Mouse (Mus musculus) heart, embryonic 13.5 days (tissue): ENCODE measurements at regions not wholly inside any gene's neighbourhood (a gene's known extent, or its start where the extent isn't known, plus 50 kb on each side); places are given as distances from the start of the nearest gene placed in this dataset.

Experiments
- ATAC-seq: fragments of 200-750 bp; cut with Nextera tagmentation; 2 replicates; pipeline ENCODE4 v1.8.0; 2017; ENCODE audit warnings: moderate TSS enrichment; ENCODE audit not compliant: insufficient number of reproducible peaks, low FRiP score, low TSS enrichment; ENCODE audit errors: extremely low read depth
- H3K27ac ChIP-seq: fragments of 300-500 bp; sonication (generic); replicated peaks from 2 replicates; pipeline ENCODE4 v1.5.1; 2015; ENCODE audit warnings: moderate library complexity, mild to moderate bottlenecking, inconsistent platforms
- H3K27me3 ChIP-seq: fragments of 300-500 bp; sonication (generic); replicated peaks from 2 replicates; pipeline ENCODE4 v1.6.1; 2015; ENCODE audit warnings: mild to moderate bottlenecking, inconsistent platforms
- H3K36me3 ChIP-seq: fragments of 300-500 bp; sonication (generic); 2 replicates; pipeline ENCODE4 v1.6.1; 2015; ENCODE audit warnings: mild to moderate bottlenecking, inconsistent platforms
- H3K4me1 ChIP-seq: fragments of 300-500 bp; sonication (generic); 2 replicates; pipeline ENCODE4 v1.6.1; 2015; ENCODE audit warnings: inconsistent platforms
- H3K4me2 ChIP-seq: fragments of 300-500 bp; sonication (generic); 2 replicates; pipeline ENCODE4 v1.6.1; 2015; ENCODE audit warnings: inconsistent platforms, mild to moderate bottlenecking, moderate library complexity
- H3K4me3 ChIP-seq: fragments of 300-500 bp; sonication (generic); 2 replicates; pipeline ENCODE4 v1.5.1; 2015; ENCODE audit warnings: moderate library complexity, mild to moderate bottlenecking, inconsistent platforms
- H3K9ac ChIP-seq: fragments of 300-500 bp; sonication (generic); 2 replicates; pipeline ENCODE4 v1.6.1; 2015; ENCODE audit warnings: inconsistent platforms, mild to moderate bottlenecking, moderate library complexity
- H3K9me3 ChIP-seq: fragments of 300-500 bp; sonication (generic); 2 replicates; pipeline ENCODE4 v1.6.1; 2016; ENCODE audit warnings: inconsistent platforms
- WGBS: fragments of 180-500 bp; shearing (Covaris S2); methylation state at CpG from one replicate; pipeline ENCODE4 v1.1.7; 2015; ENCODE audit warnings: mixed read lengths; 5-methylcytosine and 5-hydroxymethylcytosine counted together

GRCm38 (mm10) chr4:124113856-124114345, 196.1 kb upstream of the 4930535I16Rik start:
- H3K4me3 ChIP-seq = no peak overlapping the region
- no peak for ATAC-seq
- H3K9ac ChIP-seq = no peak overlapping the region
- no peak overlapping the region for H3K27ac ChIP-seq
- no peaks in the 10 kb centered on the region for H3K36me3 ChIP-seq
- no peaks in the 10 kb centered on the region for H3K4me1 ChIP-seq
- H3K9me3 ChIP-seq = no peaks in the 10 kb centered on the region
- WGBS = 73% methylated on average over 12 of the region's 12 CpGs
- H3K27me3 ChIP-seq = no peaks in the 10 kb centered on the region
- no peak overlapping the region for H3K4me2 ChIP-seq

- Histone ChIP-seq H3K4me3 (no peak overlapping the region), H3K36me3 (no peaks in the 10 kb centered on the region), H3K9me3 (no peaks in the 10 kb centered on the region), H3K27me3 (no peaks in the 10 kb centered on the region), H3K9ac (no peak overlapping the region), H3K4me1 (no peaks in the 10 kb centered on the region), H3K4me2 (no peak overlapping the region), H3K27ac (no peak overlapping the region)
- 57% methylated on average over 8 of the region's 8 CpGs for WGBS
- no peak for ATAC-seq
These were observed 192.9 kb upstream of the 4930535I16Rik start for GRCm38 (mm10) chr4:124110705-124111104.

GRCm38 (mm10) chr4:124109371-124109770, 191.5 kb upstream of the 4930535I16Rik start:
- no peaks in the 10 kb centered on the region for H3K27me3 ChIP-seq
- WGBS = 70% methylated on average over 3 of the region's 3 CpGs

GRCm38 (mm10) chr4:124102684-124103083, 184.9 kb upstream of the 4930535I16Rik start:
- Histone ChIP-seq H3K9ac (no peak overlapping the region), H3K27me3 (no peaks in the 10 kb centered on the region), H3K9me3 (no peaks in the 10 kb centered on the region), H3K27ac (no peak overlapping the region), H3K4me1 (peaks cover 7% of the 10 kb centered on the region), H3K4me3 (no peak overlapping the region), H3K4me2 (no peak overlapping the region), H3K36me3 (no peaks in the 10 kb centered on the region)
- no peak for ATAC-seq
- 30% methylated on average over 2 of the region's 2 CpGs for WGBS

More at GRCm38 (mm10) chr4:124109371-124109770, 191.5 kb upstream of the 4930535I16Rik start:
- Histone ChIP-seq H3K36me3 (no peaks in the 10 kb centered on the region), H3K4me1 (no peaks in the 10 kb centered on the region), H3K9me3 (no peaks in the 10 kb centered on the region), H3K4me2 (no peak overlapping the region), H3K4me3 (no peak overlapping the region), H3K9ac (no peak overlapping the region), H3K27ac (no peak overlapping the region)
- ATAC-seq = no peak

GRCm38 (mm10) chr4:124086801-124087200, 169.0 kb upstream of the 4930535I16Rik start:
- 74% methylated on average over 7 of the region's 7 CpGs for WGBS

GRCm38 (mm10) chr4:124086254-124086653, 168.4 kb upstream of the 4930535I16Rik start:
- no peaks in the 10 kb centered on the region for H3K4me1 ChIP-seq
- H3K36me3 ChIP-seq = no peaks in the 10 kb centered on the region
- H3K9ac ChIP-seq = no peak overlapping the region
- no peaks in the 10 kb centered on the region for H3K9me3 ChIP-seq
- 77% methylated on average over 7 of the region's 7 CpGs for WGBS
- no peak overlapping the region for H3K4me2 ChIP-seq
- no peaks in the 10 kb centered on the region for H3K27me3 ChIP-seq
- no peak overlapping the region for H3K27ac ChIP-seq
- ATAC-seq = no peak
- H3K4me3 ChIP-seq = no peak overlapping the region

More at GRCm38 (mm10) chr4:124086801-124087200, 169.0 kb upstream of the 4930535I16Rik start:
- Histone ChIP-seq H3K9me3 (no peaks in the 10 kb centered on the region), H3K27me3 (no peaks in the 10 kb centered on the region), H3K4me3 (no peak overlapping the region), H3K4me2 (no peak overlapping the region), H3K36me3 (no peaks in the 10 kb centered on the region), H3K9ac (no peak overlapping the region), H3K4me1 (no peaks in the 10 kb centered on the region), H3K27ac (no peak overlapping the region)
- ATAC-seq = no peak

- 0 out of 2 replicates have a peak, but pooled peaks cover 3% of the 10 kb centered on the region for H3K4me1 ChIP-seq
- no peak overlapping the region for H3K4me2 ChIP-seq
- 37% methylated on average over 3 of the region's 3 CpGs for WGBS
- ATAC-seq = no peak
- no peak overlapping the region for H3K9ac ChIP-seq
- peaks cover 4% of the 10 kb centered on the region; the same call in 1 of the 2 replicates for H3K27me3 ChIP-seq
- no peaks in the 10 kb centered on the region for H3K36me3 ChIP-seq
- no peaks in the 10 kb centered on the region for H3K9me3 ChIP-seq
- H3K4me3 ChIP-seq = no peak overlapping the region
- no peak overlapping the region for H3K27ac ChIP-seq
These were observed 161.8 kb upstream of the 4930535I16Rik start for GRCm38 (mm10) chr4:124079603-124080002.

GRCm38 (mm10) chr4:124075551-124075950, 157.7 kb upstream of the 4930535I16Rik start:
- H3K27me3 ChIP-seq = peaks cover 4% of the 10 kb centered on the region; the same call in 1 of the 2 replicates
- 0 out of 2 replicates have a peak, but pooled peaks cover 3% of the 10 kb centered on the region for H3K4me1 ChIP-seq
- H3K4me3 ChIP-seq = no peak overlapping the region
- H3K9ac ChIP-seq = no peak overlapping the region
- no peaks in the 10 kb centered on the region for H3K9me3 ChIP-seq
- no peak overlapping the region for H3K27ac ChIP-seq
- 71% methylated on average over 5 of the region's 5 CpGs for WGBS
- ATAC-seq = no peak
- no peak overlapping the region for H3K4me2 ChIP-seq
- no peaks in the 10 kb centered on the region for H3K36me3 ChIP-seq

- Histone ChIP-seq H3K27me3 (0 out of 2 replicates have a peak, but pooled peaks cover 4% of the 10 kb centered on the region), H3K36me3 (no peaks in the 10 kb centered on the region), H3K27ac (no peak overlapping the region), H3K4me3 (no peak overlapping the region), H3K9me3 (no peaks in the 10 kb centered on the region), H3K4me2 (no peak overlapping the region), H3K9ac (no peak overlapping the region), H3K4me1 (no peaks in the 10 kb centered on the region)
- 70% methylated on average over 1 of the region's 1 CpGs for WGBS
- no peak for ATAC-seq
These were observed 155.8 kb upstream of the 4930535I16Rik start for GRCm38 (mm10) chr4:124073646-124074045.

GRCm38 (mm10) chr4:124064601-124065000, 146.8 kb upstream of the 4930535I16Rik start:
- H3K4me3 ChIP-seq = no peak overlapping the region
- ATAC-seq = no peak
- H3K4me1 ChIP-seq = no peaks in the 10 kb centered on the region
- no peak overlapping the region for H3K9ac ChIP-seq
- H3K27ac ChIP-seq = no peak overlapping the region
- no peaks in the 10 kb centered on the region for H3K36me3 ChIP-seq
- H3K9me3 ChIP-seq = no peaks in the 10 kb centered on the region
- H3K27me3 ChIP-seq = no peaks in the 10 kb centered on the region; the same call in 1 of the 2 replicates
- no peak overlapping the region for H3K4me2 ChIP-seq
- 80% methylated on average over 3 of the region's 3 CpGs for WGBS

GRCm38 (mm10) chr4:124063269-124064100, 145.7 kb upstream of the 4930535I16Rik start:
- no peaks in the 10 kb centered on the region for H3K9me3 ChIP-seq
- no peak overlapping the region for H3K27ac ChIP-seq
- WGBS = 71% methylated on average over 4 of the region's 4 CpGs
- no peaks in the 10 kb centered on the region; the same call in 1 of the 2 replicates for H3K27me3 ChIP-seq
- no peak overlapping the region for H3K4me3 ChIP-seq
- H3K4me2 ChIP-seq = no peak overlapping the region
- ATAC-seq = no peak
- no peaks in the 10 kb centered on the region for H3K36me3 ChIP-seq
- no peak overlapping the region for H3K9ac ChIP-seq
- no peaks in the 10 kb centered on the region for H3K4me1 ChIP-seq
